Mouse (Mus musculus) CD4-positive, CD25-positive, alpha-beta regulatory T cell, adult 2 months (primary cell): ENCODE measurements at regions not wholly inside any gene's neighbourhood (a gene's known extent, or its start where the extent isn't known, plus 50 kb on each side); places are given as distances from the start of the nearest gene placed in this dataset.

Experiments used
- DNase-seq: peaks from one replicate; pipeline ENCODE4 v3.0.0-alpha.2; 2012; ENCODE audit warnings: low read depth, low spot score

- DNase-seq: no peak
These were observed 282.7 kb downstream of the Insig2 start for GRCm38 (mm10) chr1:121049684-121050083.

- DNase-seq: no peak
These were observed 281.5 kb downstream of the Insig2 start for GRCm38 (mm10) chr1:121050695-121051495.

- no peak for DNase-seq
These were observed 280.8 kb downstream of the Insig2 start for GRCm38 (mm10) chr1:121051496-121052119.

GRCm38 (mm10) chr1:121052120-121052501, 280.3 kb downstream of the Insig2 start:
- DNase-seq: no peak

- DNase-seq: no peak
These were observed 278.7 kb downstream of the Insig2 start for GRCm38 (mm10) chr1:121053692-121054091.

GRCm38 (mm10) chr1:121074569-121074968, 257.8 kb downstream of the Insig2 start:
- DNase-seq: no peak

GRCm38 (mm10) chr1:121082839-121083238, 249.6 kb downstream of the Insig2 start:
- no peak for DNase-seq

- no peak for DNase-seq
These were observed 247.2 kb downstream of the Insig2 start for GRCm38 (mm10) chr1:121085101-121085727.

- DNase-seq: no peak
These were observed 245.1 kb downstream of the Insig2 start for GRCm38 (mm10) chr1:121087124-121087887.

GRCm38 (mm10) chr1:121090628-121091027, 241.8 kb downstream of the Insig2 start:
- DNase-seq: no peak

GRCm38 (mm10) chr1:121092870-121093269, 239.5 kb downstream of the Insig2 start:
- DNase-seq: no peak

GRCm38 (mm10) chr1:121096551-121097550, 235.5 kb downstream of the Insig2 start:
- DNase-seq: no peak

- no peak for DNase-seq
These were observed 220.5 kb downstream of the Insig2 start for GRCm38 (mm10) chr1:121111776-121112344.

GRCm38 (mm10) chr1:121112464-121112863, 219.9 kb downstream of the Insig2 start:
- DNase-seq: no peak

- DNase-seq: no peak
These were observed 215.8 kb downstream of the Insig2 start for GRCm38 (mm10) chr1:121116626-121117025.

GRCm38 (mm10) chr1:121123436-121123835, 209.0 kb downstream of the Insig2 start:
- DNase-seq: no peak

- no peak for DNase-seq
These were observed 196.1 kb downstream of the Insig2 start for GRCm38 (mm10) chr1:121136284-121136683.

- no peak for DNase-seq
These were observed 195.5 kb downstream of the Insig2 start for GRCm38 (mm10) chr1:121136846-121137245.

GRCm38 (mm10) chr1:121144981-121145380, 187.4 kb downstream of the Insig2 start:
- DNase-seq: no peak

- DNase-seq: no peak
These were observed 178.9 kb downstream of the Insig2 start for GRCm38 (mm10) chr1:121153476-121153875.
